Comparison of ENCODE assay signal across 12 mouse cellular contexts in the genomic region with DNA sequence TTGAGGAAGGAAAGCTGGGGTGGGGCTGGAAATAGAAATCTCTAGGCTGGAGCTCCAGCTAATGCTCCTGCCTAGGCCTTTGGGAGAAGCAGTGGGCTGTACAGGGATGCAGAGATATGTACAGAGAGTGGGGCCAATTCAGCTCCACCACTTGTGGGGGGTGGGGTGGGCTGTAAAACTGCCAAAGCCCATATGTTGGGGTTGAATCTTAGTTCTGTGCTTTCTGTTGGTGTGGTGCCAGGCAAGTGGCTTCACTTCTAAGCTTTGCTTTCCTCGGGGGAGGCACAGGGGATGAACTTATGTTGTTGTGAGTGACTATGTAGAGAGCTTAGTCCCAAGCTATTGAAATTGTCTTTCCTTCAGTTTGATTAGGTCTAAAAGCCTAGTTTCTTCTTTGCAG.
DNase-seq lines count a peak whose midpoint lies in the region; ATAC-seq and TF ChIP-seq lines count a peak whose summit lies in the region.
"Had no signal": no experiment of that assay in that cellular context is flagged by ENCODE, and none has a peak within 500 bp of the region (broad histone marks: within the 10 kb centered on the region; RNA-seq: fewer than 3 reads in every experiment).

No protein-coding gene starts in this region.

- H3K4me2 ChIP-seq in forebrain, embryonic 12.5 days: no peak overlapping the region
- no peak overlapping the region for H3K4me2 ChIP-seq in lung, postnatal 0 days (replicated peaks; ENCODE audit: low read depth, low read length)
- no peak overlapping the region for H3K4me2 ChIP-seq in midbrain, embryonic 11.5 days
- H3K4me2 ChIP-seq: heart, embryonic 13.5 days had no signal

- no peak overlapping the region for H3K4me3 ChIP-seq in forebrain, embryonic 12.5 days (replicated peaks)
- no peak overlapping the region for H3K4me3 ChIP-seq in forebrain, embryonic 10.5 days
- no peak overlapping the region for H3K4me3 ChIP-seq in lung, postnatal 0 days (ENCODE audit: low read depth, low read length)
- H3K4me3 ChIP-seq in midbrain, embryonic 11.5 days (ENCODE audit: low read depth, low read length): no peak overlapping the region
- H3K4me3 ChIP-seq: heart, embryonic 13.5 days had no signal

- TF ChIP-seq CTCF in lung, postnatal 0 days (IDR thresholded peaks at IDR 0.05): no peak

- H3K9me3 ChIP-seq in forebrain, embryonic 12.5 days: no peaks in the 10 kb centered on the region
- no peaks in the 10 kb centered on the region for H3K9me3 ChIP-seq in forebrain, embryonic 10.5 days
- no peaks in the 10 kb centered on the region for H3K9me3 ChIP-seq in lung, postnatal 0 days (ENCODE audit: low read length)
- H3K9me3 ChIP-seq in midbrain, embryonic 11.5 days (ENCODE audit: control insufficient read depth, low read length): no peaks in the 10 kb centered on the region
- H3K9me3 ChIP-seq: heart, embryonic 13.5 days had no signal

- WGBS in forebrain, embryonic 12.5 days: 90% methylated on average over 1 of the region's 1 CpGs
- 87% methylated on average over 1 of the region's 1 CpGs for WGBS in forebrain, embryonic 10.5 days
- WGBS in lung, postnatal 0 days: 50% methylated on average over 1 of the region's 1 CpGs
- WGBS in midbrain, embryonic 11.5 days: 70% methylated on average over 1 of the region's 1 CpGs

- H3K9ac ChIP-seq in forebrain, embryonic 12.5 days: no peak overlapping the region
- no peak overlapping the region for H3K9ac ChIP-seq in lung, postnatal 0 days (replicated peaks; ENCODE audit: low read depth)
- H3K9ac ChIP-seq in midbrain, embryonic 11.5 days (ENCODE audit: low read length): no peak overlapping the region
- H3K9ac ChIP-seq: heart, embryonic 13.5 days; liver, embryonic 14.5 days had no signal

- DNase-seq in forebrain, embryonic 10.5 days (ENCODE audit: extremely low spot score, low spot score): no peak
- no peak for DNase-seq in lung, postnatal 0 days (ENCODE audit: low spot score)
- no peak for DNase-seq in lung, postnatal 25 days (ENCODE audit: low spot score)
- DNase-seq in midbrain, embryonic 11.5 days (ENCODE audit: low spot score, missing footprints): peak; percentile 72
- no peak for DNase-seq in gastrocnemius, postnatal 14 days
- no peak for DNase-seq in thymus, postnatal 36 days
- DNase-seq: kidney, adult 9 months had no signal

- intact Hi-C loops in gastrocnemius, postnatal 14 days (cut with DNase I; ENCODE audit: low total_unique reads): no loop called here

- H3K27ac ChIP-seq in forebrain, embryonic 12.5 days: 0 out of 2 replicates have a peak overlapping the region, but pooled peaks have one; percentile 60
- H3K27ac ChIP-seq in forebrain, embryonic 10.5 days: no peak overlapping the region
- 0 out of 2 replicates have a peak overlapping the region, but pooled peaks have one; percentile 47 for H3K27ac ChIP-seq in lung, postnatal 0 days (ENCODE audit: low read length)
- H3K27ac ChIP-seq in midbrain, embryonic 11.5 days (ENCODE audit: low read depth, low read length): no peak overlapping the region
- H3K27ac ChIP-seq: heart, embryonic 13.5 days; liver, embryonic 14.5 days had no signal

- peaks cover 16% of the 10 kb centered on the region for H3K4me1 ChIP-seq in forebrain, embryonic 12.5 days
- peaks cover 7% of the 10 kb centered on the region; the same call in 1 of the 2 replicates for H3K4me1 ChIP-seq in forebrain, embryonic 10.5 days
- H3K4me1 ChIP-seq in lung, postnatal 0 days (ENCODE audit: insufficient read depth, low read depth, low read length): no peaks in the 10 kb centered on the region
- H3K4me1 ChIP-seq in midbrain, embryonic 11.5 days (ENCODE audit: control insufficient read depth, insufficient read depth, low read length): peaks cover 4% of the 10 kb centered on the region; the same call in 1 of the 2 replicates

- no peak for TF ChIP-seq EP300 in lung, postnatal 0 days (IDR thresholded peaks at IDR 0.05)

- 0 out of 2 replicates have a peak, but pooled peaks cover 10% of the 10 kb centered on the region for H3K36me3 ChIP-seq in forebrain, embryonic 12.5 days (replicated peaks)
- H3K36me3 ChIP-seq in forebrain, embryonic 10.5 days (replicated peaks): peaks cover 3% of the 10 kb centered on the region
- peaks cover 19% of the 10 kb centered on the region; the same call in 1 of the 2 replicates for H3K36me3 ChIP-seq in lung, postnatal 0 days (ENCODE audit: insufficient read depth, low read length)
- peaks cover 7% of the 10 kb centered on the region; the same call in 1 of the 2 replicates for H3K36me3 ChIP-seq in midbrain, embryonic 11.5 days (ENCODE audit: control insufficient read depth, insufficient read depth, low read length)

- H3K27me3 ChIP-seq in forebrain, embryonic 12.5 days: no peaks in the 10 kb centered on the region
- no peaks in the 10 kb centered on the region for H3K27me3 ChIP-seq in forebrain, embryonic 10.5 days (ENCODE audit: poor library complexity, severe bottlenecking)
- H3K27me3 ChIP-seq in lung, postnatal 0 days (replicated peaks; ENCODE audit: insufficient read depth, low read length): no peaks in the 10 kb centered on the region
- H3K27me3 ChIP-seq in midbrain, embryonic 11.5 days (ENCODE audit: control insufficient read depth, insufficient read depth, low read length): no peaks in the 10 kb centered on the region
- H3K27me3 ChIP-seq: heart, embryonic 13.5 days had no signal

- ATAC-seq in forebrain, embryonic 12.5 days (ENCODE audit: low FRiP score): no peak
- ATAC-seq in lung, postnatal 0 days: peak; percentile 24; the same call in 1 of the 2 replicates
- ATAC-seq in midbrain, embryonic 11.5 days (ENCODE audit: low FRiP score): no peak
- no peak for ATAC-seq in megakaryocyte, adult 5-6 weeks (ENCODE audit: poor library complexity, severe bottlenecking)
- ATAC-seq: activated CD4-positive, CD25-positive, alpha-beta regulatory T cell, adult 4 months had no signal

Comparison
In these comparisons a context has a peak if more than half of its experiments do, and no peak if none do; other contexts are left out.
1. H3K27ac ChIP-seq: peak in forebrain, embryonic 12.5 days (single experiment) and lung, postnatal 0 days (single experiment); none in forebrain, embryonic 10.5 days (single experiment) and midbrain, embryonic 11.5 days (single experiment).